Mouse (Mus musculus) intestine, embryonic 15.5 days (tissue): Measurements from ENCODE around the gene Nfya. TPM values are rescaled to one million over a fixed set of nuclear protein-coding genes. Genes with fewer than 3 reads are reported as not detected.
"Not testable (repeated sequence)": the region's sequence is repeated elsewhere in the genome, so short reads cannot be mapped to it uniquely, and the experiment has no call there.

Source experiments
- ATAC-seq: fragments of 200-750 bp; cut with Nextera tagmentation; 2 replicates; pipeline ENCODE4 v1.8.0; 2017; ENCODE audit warnings: moderate TSS enrichment, moderate library complexity
- H3K27ac ChIP-seq: fragments of 300-500 bp; sonication (generic); 2 replicates; pipeline ENCODE4 v1.5.1; 2015; ENCODE audit warnings: mild to moderate bottlenecking, inconsistent platforms
- H3K27me3 ChIP-seq: fragments of 300-500 bp; sonication (generic); replicated peaks from 2 replicates; pipeline ENCODE4 v1.6.1; 2015; ENCODE audit warnings: inconsistent platforms
- H3K36me3 ChIP-seq: fragments of 300-500 bp; sonication (generic); 2 replicates; pipeline ENCODE4 v1.6.1; 2015; ENCODE audit warnings: inconsistent platforms
- H3K4me1 ChIP-seq: fragments of 300-500 bp; sonication (generic); replicated peaks from 2 replicates; pipeline ENCODE4 v1.6.1; 2015; ENCODE audit warnings: inconsistent platforms
- H3K4me2 ChIP-seq: fragments of 300-500 bp; sonication (generic); replicated peaks from 2 replicates; pipeline ENCODE4 v1.6.1; 2015; ENCODE audit warnings: mild to moderate bottlenecking, inconsistent platforms
- H3K4me3 ChIP-seq: fragments of 300-500 bp; sonication (generic); replicated peaks from 2 replicates; pipeline ENCODE4 v1.5.1; 2015; ENCODE audit warnings: inconsistent platforms
- H3K9ac ChIP-seq: fragments of 300-500 bp; sonication (generic); 2 replicates; pipeline ENCODE4 v1.6.1; 2015; ENCODE audit warnings: inconsistent platforms
- H3K9me3 ChIP-seq: fragments of 300-500 bp; sonication (generic); 2 replicates; pipeline ENCODE4 v1.6.1; 2016; ENCODE audit warnings: inconsistent platforms
- WGBS: fragments of 180-500 bp; shearing (Covaris S2); methylation state at CpG from one replicate; pipeline ENCODE4 v1.1.7; 2015; 5-methylcytosine and 5-hydroxymethylcytosine counted together
- polyA plus RNA-seq: library from polyadenylated mRNA; unstranded; fragments of >200 nt; fragmentation: Nextera tagmentation; extraction: Ambion mirVana; gene quantifications from 2 replicates; pipeline ENCODE4 v1.2.1, GENCODE M21; 2015

The Nfya gene
- polyA plus RNA-seq, 1 experiment from 2014 or later, result 12.5 TPM

GRCm38 (mm10) chr17:48372987-48373386, 36.7 kb downstream of the Nfya start:
- 68% methylated on average over 8 of the region's 8 CpGs for WGBS

GRCm38 (mm10) chr17:48371621-48372020, 38.1 kb downstream of the Nfya start:
- H3K4me2 ChIP-seq, result no peak overlapping the region
- H3K4me1 ChIP-seq, result no peaks in the 10 kb centered on the region
- H3K4me3 ChIP-seq, result no peak overlapping the region
- no peaks in the 10 kb centered on the region for H3K27me3 ChIP-seq
- H3K27ac ChIP-seq, result no peak overlapping the region
- H3K36me3 ChIP-seq, result no peaks in the 10 kb centered on the region
- no peak for ATAC-seq
- no peaks in the 10 kb centered on the region for H3K9me3 ChIP-seq
- no peak overlapping the region for H3K9ac ChIP-seq

More at GRCm38 (mm10) chr17:48372987-48373386, 36.7 kb downstream of the Nfya start:
- Histone ChIP-seq H3K9me3 (no peaks in the 10 kb centered on the region), H3K27ac (no peak overlapping the region), H3K4me3 (no peak overlapping the region), H3K27me3 (no peaks in the 10 kb centered on the region), H3K4me1 (no peaks in the 10 kb centered on the region), H3K36me3 (no peaks in the 10 kb centered on the region), H3K9ac (no peak overlapping the region), H3K4me2 (no peak overlapping the region)
- no peak for ATAC-seq

GRCm38 (mm10) chr17:48366806-48367205, 42.9 kb downstream of the Nfya start:
- Histone ChIP-seq H3K36me3 (no peaks in the 10 kb centered on the region), H3K9ac (no peak overlapping the region), H3K27ac (no peak overlapping the region), H3K4me1 (no peaks in the 10 kb centered on the region), H3K9me3 (no peaks in the 10 kb centered on the region), H3K4me3 (no peak overlapping the region), H3K4me2 (no peak overlapping the region), H3K27me3 (no peaks in the 10 kb centered on the region)
- 63% methylated on average over 5 of the region's 5 CpGs for WGBS
- no peak for ATAC-seq

GRCm38 (mm10) chr17:48365511-48366155, 44.1 kb downstream of the Nfya start:
- Histone ChIP-seq H3K4me3 (no peak overlapping the region), H3K9me3 (no peaks in the 10 kb centered on the region), H3K27me3 (no peaks in the 10 kb centered on the region), H3K4me2 (no peak overlapping the region), H3K9ac (no peak overlapping the region), H3K27ac (no peak overlapping the region), H3K36me3 (no peaks in the 10 kb centered on the region), H3K4me1 (no peaks in the 10 kb centered on the region)
- WGBS, result 74% methylated on average over 9 of the region's 9 CpGs
- ATAC-seq, result no peak

GRCm38 (mm10) chr17:48363421-48363965, 46.2 kb downstream of the Nfya start:
- no peak overlapping the region for H3K27ac ChIP-seq
- H3K4me1 ChIP-seq, result no peaks in the 10 kb centered on the region
- 67% methylated on average over 6 of the region's 6 CpGs for WGBS
- no peak overlapping the region for H3K4me3 ChIP-seq
- H3K4me2 ChIP-seq, result no peak overlapping the region
- no peaks in the 10 kb centered on the region for H3K9me3 ChIP-seq
- H3K9ac ChIP-seq, result no peak overlapping the region
- H3K36me3 ChIP-seq, result no peaks in the 10 kb centered on the region
- no peak for ATAC-seq
- no peaks in the 10 kb centered on the region for H3K27me3 ChIP-seq

GRCm38 (mm10) chr17:48362966-48363365, 46.7 kb downstream of the Nfya start:
- H3K36me3 ChIP-seq, result no peaks in the 10 kb centered on the region
- no peak overlapping the region for H3K27ac ChIP-seq
- no peak overlapping the region for H3K4me3 ChIP-seq
- H3K27me3 ChIP-seq, result no peaks in the 10 kb centered on the region
- H3K4me1 ChIP-seq, result no peaks in the 10 kb centered on the region
- no peak for ATAC-seq
- H3K4me2 ChIP-seq, result no peak overlapping the region
- H3K9me3 ChIP-seq, result no peaks in the 10 kb centered on the region
- WGBS, result 84% methylated on average over 8 of the region's 8 CpGs
- H3K9ac ChIP-seq, result no peak overlapping the region

- no peak for ATAC-seq
- Histone ChIP-seq H3K4me2 (no peak overlapping the region), H3K36me3 (no peaks in the 10 kb centered on the region), H3K27ac (no peak overlapping the region), H3K9ac (no peak overlapping the region), H3K4me1 (no peaks in the 10 kb centered on the region), H3K9me3 (no peaks in the 10 kb centered on the region), H3K27me3 (no peaks in the 10 kb centered on the region), H3K4me3 (no peak overlapping the region)
- 62% methylated on average over 3 of the region's 3 CpGs for WGBS
Observed at GRCm38 (mm10) chr17:48362346-48362745, 47.4 kb downstream of the Nfya start.

- Histone ChIP-seq H3K27me3 (no peaks in the 10 kb centered on the region), H3K27ac (no peak overlapping the region), H3K36me3 (no peaks in the 10 kb centered on the region), H3K4me1 (no peaks in the 10 kb centered on the region), H3K9ac (no peak overlapping the region), H3K4me2 (no peak overlapping the region), H3K4me3 (no peak overlapping the region), H3K9me3 (no peaks in the 10 kb centered on the region)
- WGBS, result 73% methylated on average over 4 of the region's 4 CpGs
- ATAC-seq, result no peak
Observed at GRCm38 (mm10) chr17:48360462-48360861, 49.2 kb downstream of the Nfya start.

GRCm38 (mm10) chr17:48359616-48360015, 50.1 kb downstream of the Nfya start, which contains the start of gene Treml1:
Treml1 (plus strand) TSS chr17:48359916.
- no peak within 1 kb of the TSS for H3K9ac ChIP-seq
- H3K36me3 ChIP-seq, result no peaks in the 10 kb centered on the region
- H3K9me3 ChIP-seq, result no peaks in the 10 kb centered on the region
- 77% methylated on average over 7 of the region's 7 CpGs for WGBS
- H3K4me3 ChIP-seq, result no peak within 1 kb of the TSS
- no peak for ATAC-seq
- H3K4me2 ChIP-seq, result no peak within 1 kb of the TSS
- no peaks in the 10 kb centered on the region for H3K4me1 ChIP-seq
- no peak within 1 kb of the TSS for H3K27ac ChIP-seq
- no peaks in the 10 kb centered on the region for H3K27me3 ChIP-seq

- Histone ChIP-seq H3K4me2 (no peak overlapping the region), H3K27ac (no peak overlapping the region), H3K4me1 (no peaks in the 10 kb centered on the region), H3K9ac (no peak overlapping the region), H3K4me3 (no peak overlapping the region), H3K27me3 (no peaks in the 10 kb centered on the region), H3K9me3 (no peaks in the 10 kb centered on the region), H3K36me3 (no peaks in the 10 kb centered on the region)
- WGBS, result 50% methylated on average over 2 of the region's 2 CpGs
- ATAC-seq, result no peak
Observed at GRCm38 (mm10) chr17:48357892-48358291, 51.8 kb downstream of the Nfya start.

GRCm38 (mm10) chr17:48355822-48356221, 53.9 kb downstream of the Nfya start:
- WGBS, result 84% methylated on average over 3 of the region's 3 CpGs

GRCm38 (mm10) chr17:48352976-48353375, 56.7 kb downstream of the Nfya start:
- H3K27me3 ChIP-seq, H3K4me1 ChIP-seq, H3K4me2 ChIP-seq, H3K9ac ChIP-seq, H3K27ac ChIP-seq, ATAC-seq, H3K36me3 ChIP-seq, H3K9me3 ChIP-seq, H3K4me3 ChIP-seq: not testable (repeated sequence)
- WGBS, result 83% methylated on average over 7 of the region's 7 CpGs

More at GRCm38 (mm10) chr17:48355822-48356221, 53.9 kb downstream of the Nfya start:
- H3K4me1 ChIP-seq, result no peaks in the 10 kb centered on the region
- no peaks in the 10 kb centered on the region for H3K36me3 ChIP-seq
- H3K27ac ChIP-seq, result no peak overlapping the region
- H3K9me3 ChIP-seq, result no peaks in the 10 kb centered on the region
- H3K4me2 ChIP-seq, result no peak overlapping the region
- H3K9ac ChIP-seq, result no peak overlapping the region
- no peaks in the 10 kb centered on the region for H3K27me3 ChIP-seq
- H3K4me3 ChIP-seq, result no peak overlapping the region
- no peak for ATAC-seq

- ATAC-seq, result no peak
- WGBS, result 80% methylated on average over 5 of the region's 5 CpGs
Observed at GRCm38 (mm10) chr17:48350681-48351193, 59.0 kb downstream of the Nfya start.

More at GRCm38 (mm10) chr17:48350681-48351193, 59.0 kb downstream of the Nfya start:
- H3K36me3 ChIP-seq, result no peaks in the 10 kb centered on the region
- no peak overlapping the region for H3K9ac ChIP-seq
- no peak overlapping the region for H3K4me3 ChIP-seq
- H3K4me1 ChIP-seq, result no peaks in the 10 kb centered on the region
- no peak overlapping the region for H3K27ac ChIP-seq
- no peaks in the 10 kb centered on the region for H3K27me3 ChIP-seq
- H3K9me3 ChIP-seq, result no peaks in the 10 kb centered on the region
- no peak overlapping the region for H3K4me2 ChIP-seq
